Mouse (Mus musculus) stomach, postnatal 0 days (tissue): ENCODE data around the gene Ropn1l. TPM values are rescaled to one million over a fixed set of nuclear protein-coding genes. Genes with fewer than 3 reads are reported as not detected.

Experiments
- ATAC-seq: fragments of 200-750 bp; cut with Nextera tagmentation; 2 replicates; pipeline ENCODE4 v1.8.0; 2017; ENCODE audit not compliant: low FRiP score, low TSS enrichment
- DNase-seq: peaks from one replicate; pipeline ENCODE4 v3.0.0-alpha.2; 2016; ENCODE audit warnings: low spot score
- H3K27ac ChIP-seq: fragments of 300-500 bp; sonication (generic); replicated peaks from 2 replicates; pipeline ENCODE4 v1.5.1; 2014; ENCODE audit warnings: mild to moderate bottlenecking, control low read depth
- H3K27me3 ChIP-seq: fragments of 300-500 bp; sonication (generic); 2 replicates; pipeline ENCODE4 v1.6.1; 2014; ENCODE audit warnings: low read length; ENCODE audit not compliant: control insufficient read depth, insufficient read depth
- H3K36me3 ChIP-seq: fragments of 300-500 bp; sonication (generic); 2 replicates; pipeline ENCODE4 v1.6.1; 2014; ENCODE audit warnings: low read length, mixed read lengths; ENCODE audit not compliant: control insufficient read depth, insufficient read depth
- H3K4me1 ChIP-seq: fragments of 300-500 bp; sonication (generic); replicated peaks from 2 replicates; pipeline ENCODE4 v1.6.1; 2014; ENCODE audit warnings: antibody characterized with exemption; ENCODE audit not compliant: control insufficient read depth, insufficient read depth
- H3K4me2 ChIP-seq: fragments of 300-500 bp; sonication (generic); replicated peaks from 2 replicates; pipeline ENCODE4 v1.6.1; 2014; ENCODE audit warnings: low read depth, mild to moderate bottlenecking, control low read depth, moderate library complexity
- H3K4me3 ChIP-seq: fragments of 300-500 bp; sonication (generic); 2 replicates; pipeline ENCODE4 v1.5.1; 2014; ENCODE audit warnings: low read depth, low read length, control low read depth
- H3K9ac ChIP-seq: fragments of 300-500 bp; sonication (generic); 2 replicates; pipeline ENCODE4 v1.6.1; 2014; ENCODE audit warnings: mild to moderate bottlenecking, low read length, control low read depth, mixed read lengths
- H3K9me3 ChIP-seq: fragments of 300-500 bp; sonication (generic); 2 replicates; pipeline ENCODE4 v1.6.1; 2016; ENCODE audit warnings: low read length; ENCODE audit not compliant: control insufficient read depth
- CTCF ChIP-seq: IDR thresholded peaks from 2 replicates; pipeline ENCODE4 v1.5.1; 2016; ENCODE audit warnings: antibody characterized with exemption, low read depth, mild to moderate bottlenecking, moderate library complexity
- EP300 ChIP-seq: optimal IDR thresholded peaks from 2 replicates; pipeline ENCODE3; 2016; ENCODE audit warnings: antibody characterized with exemption
- WGBS: fragments of 180-500 bp; shearing (Covaris S2); extraction: QIAGEN DNeasy Blood & Tissue Kit; methylation state at CpG from one replicate; pipeline ENCODE4 v1.1.7; 2014; 5-methylcytosine and 5-hydroxymethylcytosine counted together
- polyA plus RNA-seq: library from polyadenylated mRNA; unstranded; fragments of >200 nt; fragmentation: Nextera tagmentation; extraction: Ambion mirVana; gene quantifications from 2 replicates; pipeline ENCODE4 v1.2.1, GENCODE M21; 2015

Gene Ropn1l
- polyA plus RNA-seq, 1 experiment from 2014 or later: 1.8 TPM

DNA sequence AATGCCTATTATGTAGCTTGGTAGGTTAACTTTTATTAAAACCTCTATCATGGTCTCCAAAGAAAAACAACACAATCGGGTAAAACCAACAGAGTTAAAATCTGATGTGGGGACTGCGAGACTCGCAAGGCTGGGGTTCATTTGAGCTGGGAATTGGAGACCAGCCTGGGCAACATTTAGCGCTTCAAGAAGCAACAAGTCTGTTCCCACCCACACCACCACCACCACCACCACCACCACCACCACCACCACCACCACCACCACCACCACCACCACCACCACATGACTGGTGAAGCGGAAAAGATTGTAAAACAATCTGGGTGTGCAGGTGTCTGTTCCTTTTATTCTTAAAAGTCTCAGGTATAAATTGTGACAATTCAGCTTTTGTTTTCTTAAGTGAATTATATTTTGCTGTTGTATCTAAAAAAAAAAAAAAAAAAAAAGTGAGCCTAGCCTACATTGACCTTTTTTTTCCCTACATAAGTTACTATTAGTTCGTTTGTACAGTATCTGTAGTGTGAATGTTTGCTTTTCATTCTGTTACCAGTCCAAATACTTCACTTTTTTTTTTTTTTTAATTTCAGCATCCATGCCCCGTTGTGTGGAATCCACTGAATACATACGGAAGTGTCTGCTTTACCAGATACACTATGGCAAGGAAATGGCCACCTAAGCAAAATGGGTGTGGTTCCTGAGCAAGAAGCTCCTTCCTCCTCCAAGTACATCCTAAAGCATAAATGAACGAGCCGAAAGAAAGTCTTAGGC, 741 bp upstream of the Ropn1l start:
- no peak for DNase-seq
- H3K9ac ChIP-seq: no peak overlapping the region; the same call in 1 of the 2 replicates

DNA sequence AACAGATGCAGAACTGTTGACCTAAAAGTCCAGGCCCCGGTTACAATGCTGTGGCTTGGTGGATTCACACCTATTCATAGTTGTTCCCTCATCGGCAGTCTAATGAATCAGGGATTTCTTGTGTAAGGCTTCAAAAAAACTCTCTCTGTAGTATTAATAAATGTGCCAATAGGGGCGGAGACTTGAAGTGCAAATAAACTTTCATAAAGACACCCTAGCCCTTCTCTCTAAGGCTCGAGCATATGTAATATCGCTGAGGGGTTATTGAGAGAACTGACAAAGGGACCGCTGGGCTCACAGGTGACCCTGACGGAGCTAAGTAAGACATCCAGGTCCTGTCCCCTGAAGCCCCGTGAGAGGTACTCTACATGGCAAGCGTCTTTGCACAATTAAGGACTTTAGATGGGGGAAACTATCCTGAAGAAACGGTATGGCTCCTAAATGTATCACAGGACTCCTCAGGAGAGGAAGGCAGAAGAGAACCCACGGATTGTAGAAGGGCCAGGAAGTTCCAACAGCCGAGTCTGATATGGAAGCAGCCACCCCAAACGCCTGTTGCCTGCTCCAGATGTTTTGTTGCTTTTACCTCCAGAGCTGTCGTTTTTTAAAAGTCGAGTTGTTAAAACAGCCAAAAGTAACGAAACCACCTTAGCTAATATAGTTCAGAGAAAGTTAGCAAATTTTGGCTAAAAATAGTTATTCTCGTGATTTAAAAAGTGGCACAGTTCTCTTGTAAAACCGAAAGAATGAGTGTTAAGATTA, 1.0 kb downstream of the Ropn1l start:
- Histone ChIP-seq H3K4me2 (peak overlapping the region; percentile 87), H3K27ac (0 out of 2 replicates have a peak overlapping the region, but pooled peaks have one; percentile 63), H3K4me3 (peak overlapping the region; percentile 65), H3K27me3 (no peaks in the 10 kb centered on the region), H3K36me3 (no peaks in the 10 kb centered on the region), H3K9ac (peak overlapping the region; percentile 67), H3K4me1 (no peaks in the 10 kb centered on the region), H3K9me3 (no peaks in the 10 kb centered on the region)
- ATAC-seq (no peak), DNase-seq (no peak)
- no peak for TF ChIP-seq CTCF
- TF ChIP-seq EP300: no peak
- 28% methylated on average over 18 of the region's 18 CpGs for whole genome bisulfite sequencing

More for the DNA sequence above, 741 bp upstream of the Ropn1l start:
- Histone ChIP-seq H3K4me3 (peak overlapping the region; percentile 65; the same call in 1 of the 2 replicates), H3K27ac (no peak overlapping the region), H3K9me3 (no peaks in the 10 kb centered on the region), H3K36me3 (peaks cover 9% of the 10 kb centered on the region; the same call in 1 of the 2 replicates), H3K4me1 (no peaks in the 10 kb centered on the region), H3K27me3 (no peaks in the 10 kb centered on the region), H3K4me2 (peak overlapping the region; percentile 87)
- 39% methylated on average over 10 of the region's 10 CpGs for WGBS
- TF ChIP-seq EP300: no peak
- no peak for TF ChIP-seq CTCF
- ATAC-seq: no peak

- Histone ChIP-seq H3K27me3 (no peaks in the 10 kb centered on the region), H3K27ac (no peak overlapping the region), H3K4me2 (no peak overlapping the region), H3K4me1 (no peaks in the 10 kb centered on the region), H3K4me3 (no peak overlapping the region), H3K36me3 (no peaks in the 10 kb centered on the region), H3K9ac (no peak overlapping the region), H3K9me3 (no peaks in the 10 kb centered on the region)
- 15% methylated on average over 2 of the region's 2 CpGs for WGBS
- DNase-seq (no peak), ATAC-seq (no peak)
- TF ChIP-seq EP300 (no peak), CTCF (no peak)
Observed at GRCm38 (mm10) chr15:31449772-31450171, 3.8 kb downstream of the Ropn1l start.

GRCm38 (mm10) chr15:31447121-31447520, 6.4 kb downstream of the Ropn1l start:
- TF ChIP-seq EP300: no peak
- peak; percentile 92 for TF ChIP-seq CTCF
- Histone ChIP-seq H3K9ac (no peak overlapping the region), H3K9me3 (no peaks in the 10 kb centered on the region), H3K36me3 (no peaks in the 10 kb centered on the region), H3K4me1 (no peaks in the 10 kb centered on the region), H3K4me3 (no peak overlapping the region), H3K4me2 (no peak overlapping the region), H3K27me3 (no peaks in the 10 kb centered on the region), H3K27ac (no peak overlapping the region)
- 38% methylated on average over 7 of the region's 7 CpGs for WGBS
- DNase-seq (peak; percentile 34), ATAC-seq (peak; percentile 43; the same call in 1 of the 2 replicates)

GRCm38 (mm10) chr15:31442698-31443097, 10.8 kb downstream of the Ropn1l start:
- WGBS: 90% methylated on average over 4 of the region's 4 CpGs
- H3K9ac ChIP-seq: no peak overlapping the region
- H3K27ac ChIP-seq: no peak overlapping the region
- no peaks in the 10 kb centered on the region for H3K9me3 ChIP-seq
- TF ChIP-seq EP300: no peak
- no peak for TF ChIP-seq CTCF
- H3K4me1 ChIP-seq: no peaks in the 10 kb centered on the region
- no peaks in the 10 kb centered on the region for H3K27me3 ChIP-seq
- no peak for ATAC-seq
- H3K36me3 ChIP-seq: no peaks in the 10 kb centered on the region
- no peak for DNase-seq
- no peak overlapping the region for H3K4me2 ChIP-seq
- H3K4me3 ChIP-seq: no peak overlapping the region
